Mouse (Mus musculus) 3134 (cell line): ENCODE data around the gene Kdm7a.

ENCODE experiments used
- DNase-seq: peaks from one replicate; pipeline ENCODE4 v3.0.0-alpha.2; 2011; ENCODE audit warnings: low spot score; ENCODE audit not compliant: insufficient read length; ENCODE audit errors: extremely low read depth

Gene Kdm7a

GRCm38 (mm10) chr6:39106812-39107211, 99.8 kb downstream of the Kdm7a start:
- DNase-seq, result no peak

GRCm38 (mm10) chr6:39104631-39105030, 102.0 kb downstream of the Kdm7a start:
- DNase-seq, result no peak
